Mouse (Mus musculus) testis, postnatal 10 days (tissue): ENCODE results near the gene 9930022D16Rik.

Experiments
- DNase-seq: peaks from one replicate; pipeline ENCODE4 v3.0.0; 2021; ENCODE audit warnings: low spot score

Gene 9930022D16Rik

DNA sequence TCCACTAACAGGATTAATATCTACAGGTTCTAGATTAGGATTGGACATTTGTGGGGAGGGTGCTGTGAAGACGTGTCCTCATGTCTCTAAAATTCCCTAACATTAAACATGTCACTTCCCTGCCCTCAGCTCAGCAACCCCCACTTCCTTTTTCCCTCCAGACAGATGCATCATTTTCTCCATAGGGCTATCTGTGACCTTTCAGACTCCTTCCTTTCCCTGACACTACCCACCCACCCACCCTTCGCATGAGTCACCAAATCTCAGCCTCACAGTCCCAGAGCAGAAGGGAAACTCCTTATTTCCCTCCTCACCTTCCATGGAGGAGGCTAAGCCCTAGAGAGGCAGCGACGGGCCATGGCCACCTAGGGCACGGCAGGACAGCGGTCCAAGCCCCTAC, at the start of gene 9930022D16Rik:
9930022D16Rik (plus strand) TSS at position 301 of the 400 bp plus-strand sequence.
- no peak for DNase-seq

DNA sequence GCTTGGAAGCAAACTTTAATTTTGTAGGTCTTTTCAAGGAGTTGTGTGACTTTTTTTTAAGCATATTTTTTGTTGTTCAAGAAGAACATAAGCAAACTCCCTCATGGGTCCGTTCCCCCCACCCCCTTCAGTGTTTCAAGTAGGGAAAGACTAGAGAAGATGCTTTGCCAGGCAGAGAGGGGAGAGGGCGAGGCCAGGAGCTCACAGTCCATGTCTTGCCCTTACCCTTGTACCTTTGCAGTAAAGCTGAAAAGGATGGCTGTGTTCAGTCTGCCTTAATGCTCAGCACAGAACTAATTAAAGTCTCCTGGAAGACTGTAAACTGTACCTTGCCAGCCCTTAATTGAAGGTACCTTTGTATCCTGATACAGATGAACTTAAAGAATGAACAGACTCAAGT, 49.4 kb upstream of the 9930022D16Rik start:
- no peak for DNase-seq

DNA sequence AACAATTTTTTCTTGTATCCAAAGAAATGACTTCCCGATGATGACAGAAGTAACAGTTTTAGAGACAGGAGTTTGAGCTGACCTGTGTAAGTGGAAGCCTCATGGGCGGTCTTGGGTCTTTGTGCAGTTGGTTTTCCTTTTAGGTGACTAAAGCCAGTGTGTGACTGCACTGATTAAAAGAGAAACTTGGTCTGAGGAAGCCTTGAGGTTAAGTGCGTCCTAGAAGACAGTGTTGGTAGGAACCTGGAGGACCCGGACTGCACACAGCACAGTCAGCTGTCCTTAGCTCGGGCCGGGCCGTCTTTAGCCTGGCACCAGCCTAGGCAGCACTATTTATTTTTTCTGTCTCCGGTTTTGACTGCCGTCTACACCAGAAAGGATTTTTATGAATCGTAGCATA, 48.8 kb upstream of the 9930022D16Rik start:
- DNase-seq, result no peak

DNA sequence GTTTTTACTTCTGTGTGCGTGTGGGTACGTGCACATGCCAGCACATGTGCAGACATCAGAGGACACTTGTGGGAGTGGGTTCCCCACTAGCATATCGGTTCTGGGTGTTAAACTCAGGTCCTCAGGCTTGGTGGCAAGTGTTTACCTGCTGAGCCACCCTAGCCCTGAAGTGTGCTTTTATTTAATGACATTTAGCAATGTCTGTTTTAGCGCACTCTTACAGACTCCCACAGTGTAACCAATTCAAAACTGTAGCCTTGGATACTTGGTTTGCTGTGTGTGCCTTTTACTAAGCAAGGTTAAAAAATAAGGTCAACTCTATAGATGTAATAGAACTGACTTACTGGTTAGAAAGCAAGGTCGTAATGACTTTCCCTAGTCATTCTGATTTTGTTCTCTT, 47.9 kb upstream of the 9930022D16Rik start:
- DNase-seq, result no peak

DNA sequence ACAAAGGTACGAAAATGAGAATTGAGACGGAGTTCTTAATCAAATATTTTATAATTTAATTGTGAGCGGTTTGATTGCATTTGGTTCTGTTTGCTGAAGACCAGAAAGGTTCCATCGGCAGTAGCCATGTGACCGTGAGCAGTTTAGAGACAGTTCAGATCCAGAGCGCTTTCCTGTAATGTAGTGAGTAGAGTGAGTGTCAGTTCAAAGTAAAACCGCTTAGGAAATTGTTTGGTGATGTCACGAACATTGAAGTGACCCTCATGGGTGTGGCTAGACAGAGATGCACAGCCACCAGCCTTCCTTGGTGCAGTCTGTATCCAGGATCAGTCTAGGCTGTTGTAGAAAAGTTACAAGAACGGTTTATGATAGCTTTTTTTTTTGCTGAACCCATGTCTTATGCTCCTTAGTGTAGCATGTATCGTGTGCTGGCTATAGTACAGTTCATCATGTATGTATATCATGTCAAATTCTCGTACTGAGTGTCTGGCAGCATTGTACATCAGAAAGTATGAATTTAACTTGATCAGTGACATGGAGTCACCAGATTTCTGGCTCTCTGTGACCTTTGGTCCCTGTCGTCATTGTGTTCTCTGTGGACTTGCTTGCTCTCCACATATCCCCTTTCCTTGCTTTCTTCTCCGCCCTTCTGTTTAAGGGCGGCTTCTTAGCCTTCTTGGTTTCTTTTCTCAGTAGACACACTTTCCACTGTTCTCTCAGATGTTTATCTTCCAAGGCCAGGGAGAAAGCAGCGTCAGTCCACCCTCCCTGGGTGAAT, 46.7 kb upstream of the 9930022D16Rik start:
- no peak for DNase-seq

DNA sequence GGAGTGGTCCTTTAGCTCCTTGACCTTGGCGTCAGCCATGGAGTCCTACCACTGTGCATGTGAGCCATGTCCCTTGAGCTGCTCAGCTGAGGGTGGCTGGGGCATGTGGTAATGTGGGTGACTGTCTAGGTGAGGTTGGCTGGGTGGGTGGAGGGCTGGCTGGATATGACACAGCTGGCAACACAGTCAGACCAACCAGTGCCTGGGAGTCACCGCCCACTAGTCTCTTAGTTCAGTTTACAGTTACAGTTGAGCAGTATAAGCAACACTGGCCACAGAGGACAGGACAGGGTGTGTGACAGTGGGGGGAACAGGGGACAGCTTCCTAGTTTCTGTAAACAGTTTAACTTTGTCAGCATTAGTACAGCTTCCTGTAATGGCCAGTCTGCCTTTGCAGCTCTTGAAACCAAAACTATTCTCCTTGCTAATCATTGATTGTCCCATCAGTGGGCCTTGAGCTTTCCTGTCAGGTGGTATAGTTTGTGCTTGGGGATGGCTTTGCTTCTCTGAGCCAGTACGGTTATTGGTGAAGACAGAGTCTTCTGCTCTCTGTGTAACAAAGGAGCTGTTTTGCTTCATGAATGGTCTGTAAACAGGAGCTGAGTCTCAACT, 44.6 kb upstream of the 9930022D16Rik start:
- no peak for DNase-seq

DNA sequence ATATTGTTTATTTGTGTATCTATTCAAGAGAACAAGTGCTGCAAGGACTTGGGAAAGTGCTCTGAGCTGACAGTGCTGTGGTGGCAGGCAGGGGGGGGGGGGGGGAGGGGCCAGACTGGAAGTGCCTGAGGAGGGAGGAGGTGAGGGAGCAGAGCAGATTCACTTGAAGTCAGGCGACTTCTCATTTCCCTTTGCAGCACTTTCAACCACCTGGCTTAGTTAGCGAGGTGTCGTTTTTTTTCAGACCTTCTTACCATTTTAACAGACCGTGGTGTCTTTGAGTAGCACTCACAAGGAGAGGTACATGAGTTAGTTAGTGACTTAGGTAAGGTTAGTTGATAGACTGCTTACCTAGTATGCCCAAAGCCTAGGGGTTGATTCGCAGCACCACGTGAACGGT, 38.3 kb upstream of the 9930022D16Rik start:
- DNase-seq, result no peak

DNA sequence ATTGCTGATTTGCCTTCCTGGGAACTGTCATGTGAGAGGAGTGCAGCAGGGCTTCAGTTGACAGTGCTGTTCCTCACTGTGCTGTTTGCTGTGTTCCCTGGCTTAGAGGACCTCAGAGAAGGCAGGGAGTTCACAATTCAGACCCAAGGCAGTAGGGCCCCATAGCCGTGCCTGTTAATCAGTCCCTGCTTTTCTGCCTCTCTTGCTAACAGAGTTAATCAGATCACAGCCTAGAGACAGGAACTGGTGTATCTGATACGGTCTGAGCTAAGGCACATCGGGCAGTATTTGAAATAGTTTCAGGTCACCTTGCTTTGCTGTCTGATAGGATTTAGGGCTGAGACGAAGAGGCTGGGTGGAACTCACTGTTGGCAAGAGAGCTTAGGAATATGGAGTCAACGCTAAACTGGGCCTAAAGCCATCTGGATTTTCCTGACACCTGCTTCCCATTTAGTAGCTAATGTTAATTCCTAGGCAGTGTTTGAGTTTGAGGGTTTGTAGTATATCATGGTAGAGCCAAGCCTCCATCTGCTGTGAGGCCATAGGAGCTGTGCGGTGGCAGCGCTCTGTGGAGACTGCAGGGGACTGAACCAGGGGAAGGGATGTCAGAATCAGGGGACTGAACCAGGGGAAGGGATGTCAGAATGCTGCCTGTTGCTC, 37.1 kb upstream of the 9930022D16Rik start:
- no peak for DNase-seq

DNA sequence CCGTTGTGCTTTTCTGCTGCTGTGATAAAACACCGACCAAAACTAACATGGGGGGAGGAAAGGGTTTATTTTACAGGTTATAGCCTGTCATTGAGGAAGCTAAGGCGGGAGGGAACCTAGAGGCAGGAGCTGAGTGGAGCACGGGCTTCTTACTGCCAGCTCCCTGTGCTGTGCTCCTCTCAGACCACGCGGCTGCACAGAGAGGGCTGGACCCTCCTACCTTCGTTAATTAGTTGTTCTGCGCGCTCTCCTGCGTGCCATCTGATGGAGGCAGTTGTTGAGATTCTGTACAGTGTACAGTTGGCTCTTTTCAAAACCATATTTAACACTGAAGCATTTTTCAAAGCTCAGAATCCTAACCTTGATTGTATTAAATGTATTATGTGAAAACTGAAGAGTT, 36.2 kb upstream of the 9930022D16Rik start:
- DNase-seq, result no peak

DNA sequence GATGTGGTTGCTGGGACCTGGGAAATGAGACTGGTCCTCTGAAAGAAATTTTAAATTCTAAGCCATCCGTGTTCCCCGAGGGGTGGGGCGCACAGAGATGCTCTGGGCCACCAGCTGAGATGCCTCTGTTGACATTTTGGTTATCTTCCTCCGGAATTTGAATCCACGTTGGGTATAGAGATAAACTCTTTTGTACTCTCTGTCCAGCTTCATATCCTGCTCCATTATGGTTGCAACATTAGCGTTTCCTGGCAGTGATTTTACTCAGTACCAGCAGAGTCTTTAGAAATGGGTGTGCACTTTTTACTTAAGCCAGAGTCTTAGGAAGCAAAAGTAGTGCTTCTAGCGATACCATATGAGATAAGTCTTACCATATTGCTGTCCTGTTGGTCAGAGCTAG, 35.7 kb upstream of the 9930022D16Rik start:
- DNase-seq, result no peak

DNA sequence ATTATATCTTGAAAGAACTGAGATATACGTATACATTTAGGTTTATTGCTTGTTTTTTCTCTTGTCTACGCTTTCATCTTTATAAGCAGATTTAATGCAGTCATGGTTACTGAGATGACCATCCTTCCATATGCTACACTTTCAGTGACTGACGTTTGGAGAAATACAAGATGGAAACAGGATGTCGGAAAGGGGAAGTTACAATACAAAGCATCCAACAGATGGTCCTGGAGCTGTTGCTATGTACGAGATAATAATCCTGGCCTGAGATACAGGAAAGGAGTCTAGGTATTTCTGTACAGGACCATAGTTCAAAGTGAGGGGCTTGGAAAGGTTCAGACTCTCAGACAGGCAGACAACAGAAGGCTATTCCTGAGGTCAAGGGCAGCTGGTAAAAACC, 33.1 kb upstream of the 9930022D16Rik start:
- DNase-seq, result no peak

DNA sequence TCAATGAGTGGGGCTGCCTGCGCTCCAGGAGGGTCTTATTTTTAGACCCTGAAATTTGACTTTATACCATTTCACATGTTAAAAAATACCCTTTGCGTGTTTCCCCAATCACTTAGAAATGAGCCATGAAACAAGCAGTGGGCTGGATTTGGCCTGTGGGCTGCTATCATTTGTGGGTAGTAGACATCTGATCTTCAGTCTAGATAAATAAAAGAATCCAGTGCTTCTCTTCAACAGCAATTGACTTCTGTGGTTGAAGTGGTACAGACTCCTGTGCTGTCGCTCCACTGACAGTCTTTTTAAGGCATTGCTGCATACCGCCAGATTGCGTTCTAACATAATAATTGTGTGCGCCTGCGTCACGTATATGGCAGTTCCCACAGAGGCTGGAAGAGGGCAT, 28.4 kb upstream of the 9930022D16Rik start:
- DNase-seq, result no peak

DNA sequence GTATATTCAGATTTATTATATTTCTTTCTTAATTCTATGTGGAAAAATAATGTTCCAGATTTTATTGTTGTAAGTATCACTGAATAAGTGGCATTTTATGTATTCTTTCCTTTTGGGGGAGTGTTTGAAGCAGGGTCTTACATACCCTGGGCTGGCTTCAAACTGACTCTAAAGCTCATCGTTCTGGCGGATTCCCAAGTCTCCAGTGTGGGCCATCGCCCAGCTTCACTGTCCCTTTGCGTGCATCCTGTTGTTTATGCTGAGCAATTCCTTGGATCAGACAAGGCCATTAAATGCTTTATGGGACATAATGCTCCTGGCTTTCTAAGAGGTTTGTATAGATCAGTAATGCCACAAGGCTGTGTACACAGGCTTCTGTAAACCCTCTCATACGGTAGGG, 24.7 kb upstream of the 9930022D16Rik start:
- no peak for DNase-seq

DNA sequence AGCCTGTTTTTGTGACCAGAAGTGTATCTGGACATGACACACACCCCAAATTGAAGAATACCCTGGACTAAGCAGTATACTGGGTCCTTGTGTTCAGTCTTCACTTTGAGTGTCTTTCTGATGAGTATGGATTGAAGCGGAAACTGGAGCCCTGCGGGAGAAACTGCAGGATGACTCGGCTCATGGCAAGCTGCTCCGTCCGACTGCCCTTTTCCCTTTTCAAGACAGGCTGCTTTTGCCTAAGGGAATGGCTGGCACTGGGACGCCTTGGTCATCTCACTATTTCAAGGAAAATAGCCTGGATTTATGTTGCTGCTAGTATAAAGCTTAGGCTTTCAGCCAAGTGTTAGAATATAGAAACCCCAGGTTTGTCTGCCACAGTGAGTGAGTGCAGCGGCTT, 22.5 kb upstream of the 9930022D16Rik start:
- DNase-seq, result no peak

DNA sequence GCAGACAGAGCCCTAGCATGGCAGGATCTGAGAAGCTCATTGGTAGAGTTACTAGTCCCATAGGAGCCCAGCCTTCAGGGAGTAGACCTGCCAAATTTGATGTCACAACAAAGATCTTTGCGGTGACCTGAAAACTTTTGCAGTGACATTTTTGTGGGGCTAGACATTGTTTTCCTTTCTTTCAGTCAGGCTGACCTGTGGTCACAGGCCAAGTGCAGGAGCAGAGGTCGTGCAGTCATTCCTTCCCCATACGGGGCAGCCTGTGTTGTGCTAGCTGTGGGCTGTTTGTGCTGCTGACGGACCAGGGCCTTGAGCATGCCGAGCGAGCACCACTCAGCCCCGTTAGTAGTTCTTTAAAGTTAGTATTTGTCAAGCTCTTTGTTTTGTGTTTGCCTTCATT, 22.0 kb upstream of the 9930022D16Rik start:
- no peak for DNase-seq

DNA sequence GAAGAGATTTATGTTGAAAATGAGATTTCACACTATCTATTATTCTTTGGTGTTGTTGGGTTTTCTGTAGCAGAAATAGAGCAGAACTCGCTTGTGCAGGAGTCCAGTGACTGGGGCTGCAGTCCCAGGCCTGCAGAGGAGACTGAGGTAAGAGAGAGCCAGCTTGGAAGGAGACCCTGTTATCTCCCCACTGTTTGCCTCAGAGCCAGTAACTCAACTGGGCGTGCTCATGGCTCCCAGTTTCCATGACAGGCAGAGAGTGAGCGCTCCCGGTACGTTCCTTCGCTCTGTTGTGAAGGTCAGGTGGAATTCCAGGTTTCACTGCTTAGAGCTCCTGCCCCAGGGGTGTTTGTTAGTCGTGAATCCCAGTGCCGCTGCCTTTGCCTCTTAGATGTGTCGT, 21.1 kb upstream of the 9930022D16Rik start:
- no peak for DNase-seq

DNA sequence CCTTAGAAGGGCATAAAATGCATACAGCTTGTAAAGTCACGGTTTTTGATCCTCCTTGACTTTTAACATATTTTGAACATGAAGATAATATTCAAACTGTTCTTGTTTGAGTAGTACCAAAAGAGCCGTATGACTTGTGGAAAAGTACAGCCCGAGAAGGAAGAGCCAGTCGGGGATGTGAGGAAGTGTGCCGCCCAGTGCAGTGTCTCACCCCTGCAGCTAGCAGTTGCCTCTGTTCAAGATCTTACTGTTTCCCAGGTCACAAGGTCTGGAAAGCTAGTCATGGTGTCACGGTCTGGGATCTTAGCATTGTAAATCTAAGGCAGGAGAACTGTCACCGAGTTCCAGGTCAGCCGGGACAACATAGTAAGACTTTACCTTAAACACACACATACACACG, 19.0 kb upstream of the 9930022D16Rik start:
- no peak for DNase-seq

DNA sequence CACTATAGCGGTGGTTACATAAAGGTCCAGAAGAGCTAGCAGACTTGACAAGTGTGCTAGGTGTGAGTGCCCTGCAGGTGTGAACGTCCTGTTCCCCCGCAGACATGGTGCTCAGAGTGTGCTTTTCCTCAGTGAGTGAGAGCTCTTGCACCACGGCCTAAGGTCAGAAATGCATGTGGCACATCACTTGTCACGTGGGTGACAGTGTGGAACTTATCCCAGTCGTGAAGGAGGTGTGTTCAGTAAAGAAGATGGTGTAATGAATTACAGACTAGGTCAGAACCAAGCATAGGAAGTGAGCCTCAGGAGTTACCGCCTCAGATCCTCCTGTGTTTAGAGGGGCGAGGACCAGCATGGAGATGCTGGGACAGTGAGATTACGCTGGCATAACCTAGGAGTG, 18.4 kb upstream of the 9930022D16Rik start:
- DNase-seq, result no peak

DNA sequence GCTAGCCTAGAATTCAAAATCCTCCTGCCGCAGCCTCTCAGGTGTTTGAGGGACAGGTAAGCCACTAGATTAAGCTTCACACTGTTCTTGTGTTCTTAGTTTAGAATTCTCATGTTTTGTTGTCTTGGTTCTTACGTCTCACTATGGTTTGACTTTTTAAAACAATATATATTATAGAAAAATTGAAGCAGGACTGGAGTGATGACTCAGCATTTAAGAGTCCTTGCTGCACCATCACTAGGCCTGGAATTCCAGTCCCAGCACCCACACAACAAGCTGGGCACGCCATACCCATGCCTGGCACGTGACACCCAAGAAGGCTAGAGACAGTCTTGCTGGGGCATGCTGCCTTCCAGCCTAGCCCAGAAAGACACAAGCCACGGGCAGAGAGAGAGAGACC, 7.3 kb upstream of the 9930022D16Rik start:
- DNase-seq, result no peak

DNA sequence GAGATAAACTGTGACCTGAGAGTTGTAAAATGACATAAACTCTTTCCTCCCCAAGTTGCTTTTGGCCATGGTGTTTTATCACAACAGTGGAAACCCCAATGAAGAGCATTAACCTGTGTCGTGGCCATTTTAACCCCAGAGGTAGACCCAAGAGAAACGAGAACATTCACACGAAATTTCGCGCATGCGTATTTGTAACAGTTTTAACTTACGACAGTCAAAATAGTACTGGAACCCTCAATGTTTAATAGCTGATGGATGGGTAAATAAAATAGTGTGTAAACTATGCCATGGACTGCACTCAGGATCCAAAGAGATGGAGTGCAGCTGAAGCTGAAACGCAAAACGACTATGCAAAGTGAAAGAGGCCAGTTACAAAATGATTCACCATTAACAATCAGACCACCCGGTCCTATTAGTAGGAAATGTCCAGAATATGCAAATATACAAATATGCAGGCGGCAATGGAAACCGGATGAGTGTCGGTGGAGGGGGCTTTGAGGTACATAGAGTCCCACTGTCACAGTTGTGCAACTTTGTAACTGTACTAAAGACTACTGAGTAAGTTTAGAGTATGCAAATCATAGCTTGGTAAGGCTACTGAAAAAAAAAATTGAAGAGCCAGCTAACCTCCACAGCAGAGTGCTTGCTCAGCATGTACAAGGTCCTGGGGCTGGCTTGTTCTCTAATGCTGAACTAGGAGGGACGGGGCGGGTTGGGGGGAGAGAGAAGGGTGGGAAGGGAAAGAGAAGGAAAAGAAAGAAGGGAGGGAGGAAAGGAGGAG, 3.3 kb upstream of the 9930022D16Rik start:
- DNase-seq, result no peak

DNA sequence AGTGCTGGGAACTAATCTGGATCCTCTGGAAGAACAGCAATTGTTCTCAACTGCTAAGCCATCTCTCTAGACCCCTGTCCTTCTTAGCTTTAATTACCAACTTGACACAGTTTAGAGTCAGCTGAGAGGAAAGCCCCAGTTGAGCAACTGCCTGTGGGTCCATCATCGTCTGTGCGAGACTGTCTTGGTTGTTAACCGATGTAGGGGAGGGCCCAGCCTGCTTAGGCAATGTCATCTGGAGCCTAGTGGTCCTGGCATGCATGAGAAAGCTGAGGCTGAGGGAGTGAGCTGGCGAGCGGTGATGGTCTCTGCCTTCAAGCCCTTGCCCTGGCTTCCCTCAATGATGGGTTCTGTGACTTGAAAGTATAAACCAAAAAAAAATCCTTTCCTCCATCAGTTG, 1.1 kb downstream of the 9930022D16Rik start:
- no peak for DNase-seq

DNA sequence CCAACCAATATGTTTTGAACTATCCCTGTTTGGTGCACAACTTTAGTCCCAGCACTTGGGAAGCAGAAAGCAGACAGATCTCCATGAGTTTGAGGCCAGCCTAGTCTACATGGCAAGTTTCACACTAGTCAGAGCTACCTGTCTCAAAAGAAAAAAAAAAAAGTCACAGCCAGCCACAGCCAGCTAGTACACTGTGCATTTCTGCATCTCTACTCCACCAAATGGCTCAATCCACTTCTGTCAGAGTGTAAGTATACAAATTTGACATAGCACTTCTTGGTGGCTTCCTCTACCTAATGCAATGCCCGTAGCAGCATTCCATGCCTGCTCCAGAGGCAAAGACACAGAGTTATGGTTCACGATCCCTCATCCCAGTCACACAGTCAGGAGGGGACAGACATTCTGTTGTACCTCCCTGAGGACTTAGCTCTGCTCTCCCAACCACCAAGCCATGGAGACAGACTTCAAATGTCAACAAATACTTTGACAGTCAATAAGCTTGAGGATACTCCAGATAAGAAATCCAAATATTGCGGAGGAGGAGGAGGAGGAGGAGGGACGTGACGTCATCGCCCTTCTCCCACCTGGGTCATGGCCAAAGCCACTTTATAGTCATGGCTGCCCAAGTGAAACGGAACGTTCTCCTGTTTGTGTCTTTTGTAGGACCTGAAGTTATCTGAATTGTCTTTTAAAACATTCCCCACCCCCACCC, 3.1 kb downstream of the 9930022D16Rik start:
- DNase-seq, result no peak
